8 mouse cellular contexts compared by ENCODE assay signal in genomic region chr4:119195582-119196320, GRCm38 (mm10). TPM values are rescaled to one million over a fixed set of nuclear protein-coding genes. Genes with fewer than 3 reads are reported as not detected.
DNase-seq lines count a peak whose midpoint lies in the region; TF ChIP-seq lines count a peak whose summit lies in the region.

No protein-coding gene starts in this region.

- no peaks in the 10 kb centered on the region for H3K4me1 ChIP-seq in kidney, adult 2 months (ENCODE audit: control insufficient read depth, insufficient read depth, low read length)
- peaks cover 27% of the 10 kb centered on the region for H3K4me1 ChIP-seq in hindbrain, embryonic 10.5 days (replicated peaks)

- no peak overlapping the region for H3K27ac ChIP-seq in kidney, adult 2 months (ENCODE audit: insufficient read depth, low read depth, low read length)
- H3K27ac ChIP-seq in hindbrain, embryonic 10.5 days, result peak overlapping the region; percentile 89

- TF ChIP-seq CTCF in kidney, adult 2 months (conservative IDR thresholded peaks at IDR 0.05; ENCODE audit: insufficient read depth, insufficient read length, low read depth, low read length), result no peak

- DNase-seq in kidney, adult 2 months, result peak; percentile 30
- no peak for DNase-seq in kidney, postnatal 14 days
- peak; percentile 16 for DNase-seq in adipocyte (ENCODE audit: low spot score)
- DNase-seq in hindbrain, embryonic 10.5 days (ENCODE audit: low spot score), result no peak
- DNase-seq in lung, postnatal 25 days (ENCODE audit: low spot score), result peak; percentile 14
- no peak for DNase-seq in urinary bladder, postnatal 14 days (ENCODE audit: low spot score)
- DNase-seq in T-cell, adult 2 months (ENCODE audit: low spot score), result no peak
- no peak for DNase-seq in gastrocnemius, postnatal 25 days

- no peak for TF ChIP-seq POLR2A in kidney, adult 2 months (IDR thresholded peaks at IDR 0.05; ENCODE audit: low read depth, low read length)

- no peaks in the 10 kb centered on the region for H3K27me3 ChIP-seq in kidney, adult 2 months (replicated peaks; ENCODE audit: control insufficient read depth, insufficient read depth, low read length)
- H3K27me3 ChIP-seq in hindbrain, embryonic 10.5 days (ENCODE audit: insufficient read depth, poor library complexity, severe bottlenecking), result peaks cover 1% of the 10 kb centered on the region; the same call in 1 of the 2 replicates

- no peaks in the 10 kb centered on the region for H3K36me3 ChIP-seq in kidney, adult 2 months (ENCODE audit: control insufficient read depth, insufficient read depth, low read length)
- peaks cover 21% of the 10 kb centered on the region for H3K36me3 ChIP-seq in hindbrain, embryonic 10.5 days

- H3K9me3 ChIP-seq in hindbrain, embryonic 10.5 days, result no peaks in the 10 kb centered on the region

- 11% methylated on average over 18 of the region's 18 CpGs for WGBS in kidney, adult 2 months
- 7% methylated on average over 18 of the region's 18 CpGs for WGBS in hindbrain, embryonic 10.5 days

- peak overlapping the region; percentile 77 for H3K4me3 ChIP-seq in kidney, adult 2 months (ENCODE audit: insufficient read depth, low read depth, low read length)
- H3K4me3 ChIP-seq in hindbrain, embryonic 10.5 days, result peak overlapping the region; percentile 76

RNA-seq across cellular contexts. Expression of gene Svbp, which starts 0.6 kb away (rescaled TPM):
- polyA plus RNA-seq in kidney, adult 2 months (2012; rRNA removed), result 29.2 and 35.4 TPM in 2 replicates
- 149 and 182 TPM in 2 replicates for polyA plus RNA-seq in hindbrain, embryonic 10.5 days (2016; fragmentation: Nextera tagmentation; extraction: Ambion mirVana)
- 10 to 100 TPM; 13.9 to 17.4 TPM for total RNA-seq in gastrocnemius, postnatal 25 days (2021)

RNA-seq across cellular contexts. Expression of gene Ermap, which starts 5.9 kb away (rescaled TPM):
- polyA plus RNA-seq in kidney, adult 2 months (2012; rRNA removed), result 0.04 and 0.08 TPM in 2 replicates
- polyA plus RNA-seq in hindbrain, embryonic 10.5 days (2016; fragmentation: Nextera tagmentation; extraction: Ambion mirVana), result 7.0 and 12.1 TPM in 2 replicates
- not detected for total RNA-seq in gastrocnemius, postnatal 25 days (2021)

RNA-seq across cellular contexts. Expression of gene Zfp691, which starts 21.8 kb away (rescaled TPM):
- 16.6 and 19.3 TPM in 2 replicates for polyA plus RNA-seq in kidney, adult 2 months (2012; rRNA removed)
- polyA plus RNA-seq in hindbrain, embryonic 10.5 days (2016; fragmentation: Nextera tagmentation; extraction: Ambion mirVana), result 10.0 and 11.0 TPM in 2 replicates
- 10 to 100 TPM; 16.3 to 17.5 TPM for total RNA-seq in gastrocnemius, postnatal 25 days (2021)

RNA-seq across cellular contexts. Expression of gene Tmem269, which starts 22.3 kb away (rescaled TPM):
- 0.13 and 0.29 TPM in 2 replicates for polyA plus RNA-seq in kidney, adult 2 months (2012; rRNA removed)
- polyA plus RNA-seq in hindbrain, embryonic 10.5 days (2016; fragmentation: Nextera tagmentation; extraction: Ambion mirVana), result 0.25 TPM in 1 of 2 replicates, not detected in the other
- under 1 TPM in 1 of 2 experiments, not detected in 1; 0.56 TPM for total RNA-seq in gastrocnemius, postnatal 25 days (2021)

RNA-seq across cellular contexts. Expression of gene AU022252, which starts 36.8 kb away (rescaled TPM):
- 9.9 and 11.8 TPM in 2 replicates for polyA plus RNA-seq in kidney, adult 2 months (2012; rRNA removed)
- 42.0 and 43.5 TPM in 2 replicates for polyA plus RNA-seq in hindbrain, embryonic 10.5 days (2016; fragmentation: Nextera tagmentation; extraction: Ambion mirVana)
- 10 to 100 TPM; 22.5 to 22.8 TPM for total RNA-seq in gastrocnemius, postnatal 25 days (2021)

Comparison
In these comparisons a context has a peak if more than half of its experiments do, and no peak if none do; other contexts are left out.
1. DNase-seq: peak in kidney, adult 2 months (single experiment), adipocyte (single experiment) and lung, postnatal 25 days (single experiment); none in kidney, postnatal 14 days (single experiment), hindbrain, embryonic 10.5 days (single experiment), urinary bladder, postnatal 14 days (single experiment), T-cell, adult 2 months (single experiment) and gastrocnemius, postnatal 25 days (single experiment).